Mouse (Mus musculus) cerebellum, postnatal 10 days (tissue): Measurements from ENCODE around the gene Cxcl14.
A peak's percentile ranks its signal among the peaks of the same experiment; 100 is the strongest.

Experiments used
- DNase-seq, 2 experiments: peaks; one replicate each; pipeline ENCODE4 v3.0.0; 2021; ENCODE audit warnings: mixed read lengths in 2 of 2

Cxcl14 gene

DNA sequence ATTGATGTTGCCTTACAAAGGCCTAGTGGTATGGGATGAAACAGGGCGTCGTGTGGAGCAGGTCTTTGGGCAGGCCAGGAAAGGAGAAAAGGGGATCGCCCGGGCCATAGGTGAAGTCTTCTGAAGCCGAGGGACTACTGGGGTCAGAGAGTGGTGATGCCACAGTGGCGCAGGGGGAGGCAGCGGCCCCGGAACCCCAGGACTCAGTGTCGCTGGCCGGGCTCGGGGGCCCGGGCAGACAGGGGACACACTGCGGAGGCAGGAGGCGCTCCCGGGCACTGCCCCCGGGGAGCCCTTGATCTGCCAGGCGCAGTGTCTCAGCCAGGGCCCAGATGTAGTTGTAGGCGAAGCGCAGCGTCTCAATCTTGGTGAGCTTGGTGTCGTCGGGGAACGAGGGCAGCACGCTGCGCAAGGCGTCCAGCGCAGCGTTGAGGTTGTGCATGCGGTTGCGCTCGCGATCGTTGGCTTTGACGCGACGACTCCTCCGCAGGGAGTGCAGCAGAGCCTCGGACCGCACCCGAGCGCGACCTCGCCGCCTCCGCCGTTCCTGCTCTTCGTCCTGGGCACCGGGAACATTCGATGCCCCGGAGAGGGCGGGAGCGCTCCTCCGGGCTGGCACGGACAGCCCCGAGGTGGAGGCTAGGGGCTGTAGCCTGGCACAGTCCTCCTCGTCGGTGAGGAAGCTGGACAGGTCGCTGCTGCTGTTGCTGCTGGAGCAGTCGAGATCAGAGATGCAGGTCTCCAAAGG, 45.0 kb downstream of the Cxcl14 start:
- DNase-seq, result peak; percentile 20 to 43

DNA sequence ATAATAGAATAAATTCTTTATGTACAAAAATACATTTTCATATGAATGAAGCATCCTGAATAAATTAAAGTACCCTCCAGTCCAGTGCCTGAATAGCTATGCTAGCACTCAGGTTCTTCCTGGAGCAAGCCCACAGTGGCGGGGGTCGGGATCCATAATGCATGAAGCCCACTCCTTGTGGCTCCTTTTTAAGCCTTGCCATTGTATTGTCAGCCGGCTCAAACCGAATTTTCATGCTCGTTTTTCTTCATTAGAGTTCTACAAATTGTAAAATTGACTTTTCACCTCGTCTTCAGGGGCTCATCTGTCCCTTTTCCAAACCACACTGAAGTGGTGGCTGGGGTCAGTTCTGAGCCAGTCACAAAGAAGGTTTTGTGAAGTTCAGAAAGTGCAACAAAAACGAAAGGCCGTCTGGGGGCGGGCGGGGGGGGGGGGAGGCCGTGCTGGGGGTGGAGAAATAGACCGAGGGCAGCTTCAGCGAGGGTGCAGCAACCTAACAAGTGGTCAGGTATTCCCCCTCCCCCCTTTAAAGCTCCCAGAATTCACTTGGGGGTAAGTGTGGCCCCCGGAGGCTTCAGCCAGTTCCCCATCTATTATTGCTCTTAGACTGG, 45.7 kb downstream of the Cxcl14 start:
- DNase-seq, result no peak

DNA sequence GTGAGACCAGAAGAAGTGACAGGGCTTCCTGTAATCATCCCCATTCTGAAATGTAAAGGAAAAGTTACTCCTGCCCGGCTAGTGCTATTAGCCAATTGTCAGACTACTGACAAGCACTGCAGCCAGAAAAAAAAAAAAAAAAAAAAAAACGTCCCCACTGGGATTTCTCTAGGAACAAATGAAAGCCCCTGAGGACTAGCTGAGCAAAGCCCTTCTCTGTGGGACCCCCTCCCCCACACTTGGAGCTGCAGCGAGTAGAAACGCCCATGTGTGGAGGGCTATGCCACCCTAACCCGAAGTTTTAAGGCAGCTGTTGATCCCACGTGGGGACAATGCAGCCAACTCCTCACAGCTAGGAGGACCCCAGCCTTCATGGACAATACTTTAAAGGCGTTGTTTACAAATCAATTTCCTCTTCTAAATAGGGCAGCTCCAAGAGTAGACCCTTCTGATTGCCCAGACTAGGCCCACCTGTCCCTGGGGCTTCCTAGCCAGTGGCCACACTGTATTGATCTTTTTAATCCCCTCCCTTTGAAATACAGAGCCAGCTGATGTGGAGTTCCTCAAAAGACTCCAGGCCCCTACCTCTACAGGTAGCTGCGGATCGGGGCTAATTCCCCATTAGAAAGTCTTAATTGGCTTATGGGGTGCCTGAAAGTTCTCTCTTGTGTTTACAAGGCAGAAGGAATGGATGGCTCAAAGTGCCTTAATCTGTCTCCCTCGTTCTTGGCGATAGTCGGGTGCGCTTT, 46.6 kb downstream of the Cxcl14 start:
- no peak for DNase-seq

DNA sequence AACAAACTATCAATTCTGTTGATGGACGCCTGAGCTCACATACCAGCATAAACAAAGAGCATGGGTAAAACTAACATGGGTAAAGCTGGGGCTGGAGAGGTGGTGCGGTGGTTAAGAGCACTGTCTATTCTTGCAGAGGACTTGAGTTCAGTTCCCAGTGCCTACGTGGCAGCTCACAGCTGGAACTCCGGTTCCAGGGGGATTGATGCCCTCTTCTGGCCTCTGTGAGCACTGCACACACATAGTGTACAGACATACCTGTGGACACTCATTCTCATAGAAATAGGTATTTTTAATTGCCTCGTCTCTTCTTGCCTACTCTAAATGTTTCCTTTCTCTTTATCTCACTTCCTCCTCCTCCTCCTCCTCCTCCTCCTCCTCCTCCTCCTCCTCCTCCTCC, 53.2 kb downstream of the Cxcl14 start:
- no peak for DNase-seq

DNA sequence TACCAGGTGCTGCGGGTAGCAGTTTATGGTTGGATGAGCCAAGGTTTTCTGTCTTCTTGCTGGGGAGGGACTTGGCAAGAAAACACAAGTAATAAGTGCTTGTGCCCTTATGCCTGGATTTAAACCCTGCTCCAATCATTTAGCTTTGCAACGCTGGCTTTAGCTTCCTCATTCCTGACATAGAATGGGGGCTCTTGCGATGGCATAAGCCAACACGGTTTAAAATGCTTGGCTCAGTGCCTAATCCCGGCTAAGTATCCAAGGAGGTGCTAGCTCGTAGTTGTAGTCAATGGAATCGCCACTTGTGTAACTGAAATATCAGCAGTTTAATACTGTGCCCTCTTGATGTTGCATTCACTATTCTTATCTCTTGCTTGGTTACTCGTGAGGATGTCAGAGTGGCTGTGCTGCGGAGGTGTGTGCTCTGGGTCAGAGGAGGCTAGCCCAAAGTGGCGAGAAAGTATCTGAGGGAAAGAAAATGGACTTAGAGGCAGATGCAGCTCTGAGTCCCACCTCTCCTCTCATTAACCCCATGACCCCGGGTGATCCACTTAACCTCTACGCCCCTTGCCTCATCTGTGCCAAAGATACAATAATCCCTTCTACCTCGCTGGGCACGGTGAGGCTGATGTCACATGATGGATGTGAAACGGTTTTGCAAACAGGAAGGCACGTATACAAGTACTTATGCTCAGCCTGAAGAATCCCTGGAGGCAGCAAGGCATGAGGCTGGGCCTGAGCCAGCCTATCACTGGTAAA, 56.2 kb downstream of the Cxcl14 start:
- peak; percentile 35 to 43 for DNase-seq
